Mouse (Mus musculus) liver, adult 2 months (tissue): ENCODE data around the gene Cdyl2. TPM values are rescaled to one million over a fixed set of nuclear protein-coding genes. Genes with fewer than 3 reads are reported as not detected.

Experiments used
- DNase-seq: peaks from one replicate; pipeline ENCODE4 v3.0.0-alpha.2; 2011; ENCODE audit warnings: low read depth, low spot score; ENCODE audit errors: extremely low read depth
- H3K27ac ChIP-seq: fragments of 200-500 bp; replicated peaks from 2 replicates; pipeline ENCODE4 v1.5.1; 2012; ENCODE audit warnings: low read depth, mild to moderate bottlenecking, control low read depth, inconsistent platforms, low read length; ENCODE audit not compliant: insufficient read depth
- H3K27me3 ChIP-seq: fragments of 200-500 bp; 2 replicates; pipeline ENCODE4 v1.6.1; 2012; ENCODE audit warnings: mild to moderate bottlenecking, moderate library complexity, low read length, inconsistent platforms; ENCODE audit not compliant: control insufficient read depth, insufficient read depth
- H3K36me3 ChIP-seq: fragments of 200-500 bp; 2 replicates; pipeline ENCODE4 v1.6.1; 2012; ENCODE audit warnings: low read length, inconsistent platforms; ENCODE audit not compliant: control insufficient read depth, insufficient read depth
- H3K4me1 ChIP-seq: fragments of 200-500 bp; 2 replicates; pipeline ENCODE4 v1.6.1; 2011; ENCODE audit warnings: low read length; ENCODE audit not compliant: control insufficient read depth, insufficient read depth
- H3K4me3 ChIP-seq: fragments of 200-500 bp; 2 replicates; pipeline ENCODE4 v1.5.1; 2011; ENCODE audit warnings: low read depth, mild to moderate bottlenecking, control low read depth, low read length, moderate library complexity; ENCODE audit not compliant: insufficient read depth
- H3K79me2 ChIP-seq: fragments of 200-500 bp; 2 replicates; pipeline ENCODE4 v1.6.1; 2012; ENCODE audit warnings: inconsistent platforms, mild to moderate bottlenecking, low read length, moderate library complexity; ENCODE audit not compliant: control insufficient read depth, insufficient read depth
- H3K9ac ChIP-seq: fragments of 200-500 bp; 2 replicates; pipeline ENCODE4 v1.6.1; 2012; ENCODE audit warnings: low read depth, mild to moderate bottlenecking, control low read depth, inconsistent platforms, low read length
- CTCF ChIP-seq: fragments of 200-500 bp; IDR thresholded peaks from 2 replicates; pipeline ENCODE4 v1.5.1; 2011; ENCODE audit warnings: low read depth, low read length, control low read depth
- POLR2A ChIP-seq: fragments of 200-500 bp; IDR thresholded peaks from 2 replicates; pipeline ENCODE4 v1.6.1; 2011; ENCODE audit warnings: low read length, control low read depth; ENCODE audit not compliant: insufficient read depth; ENCODE audit errors: extremely low read depth
- WGBS: fragments of 180-500 bp; shearing (Covaris S2); methylation state at CpG from one replicate; pipeline ENCODE4 v1.1.7; 2018; 5-methylcytosine and 5-hydroxymethylcytosine counted together
- polyA plus RNA-seq: library from polyadenylated mRNA; depleted of rRNA; stranded (reverse); fragments of >200 nt; gene quantifications from 2 replicates; pipeline ENCODE4 v1.2.3, GENCODE M21; 2012; rRNA removed
- total RNA-seq: library from RNA; depleted of rRNA; stranded (reverse); fragments of >200 nt; gene quantifications from 2 replicates; pipeline ENCODE4 v1.2.3, GENCODE M21; 2014; rRNA removed

The Cdyl2 gene
- total and polyA plus RNA-seq, 2 experiments, result 0.81 to 1.1 TPM

DNA sequence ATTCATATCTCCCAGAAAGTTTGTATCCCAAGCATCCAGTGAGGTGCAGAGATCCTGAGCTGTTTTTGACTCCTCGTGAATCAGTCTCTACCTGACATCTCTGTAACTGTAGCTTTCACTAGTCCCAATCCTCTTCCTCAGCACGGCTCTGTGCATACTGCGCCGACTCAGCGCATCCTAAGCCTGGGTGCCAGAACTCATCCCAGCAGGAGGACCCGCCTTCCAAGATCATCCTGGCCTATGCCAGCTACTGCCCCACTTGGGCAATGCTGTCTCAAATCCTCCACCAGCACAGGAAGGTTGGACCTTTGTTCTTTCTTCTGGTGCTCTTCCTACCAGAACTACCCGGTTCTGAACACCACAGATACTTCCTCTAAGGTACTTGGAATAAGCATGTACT lies 207.9 kb downstream of the Cdyl2 start:
- Histone ChIP-seq H3K79me2 (no peaks in the 10 kb centered on the region), H3K9ac (no peak overlapping the region), H3K4me3 (no peak overlapping the region), H3K4me1 (peaks cover 9% of the 10 kb centered on the region), H3K36me3 (no peaks in the 10 kb centered on the region), H3K27ac (no peak overlapping the region), H3K27me3 (no peaks in the 10 kb centered on the region)
- no peak for TF ChIP-seq POLR2A
- TF ChIP-seq CTCF, result no peak
- DNase-seq, result no peak
- 91% methylated on average over 7 of the region's 7 CpGs for WGBS

Other genes starting within 250 kb of the Cdyl2 start
- gene Dynlrb2, start 228.0 kb downstream of the Cdyl2 start, total RNA-seq, result not detected in 2 replicates
- gene Dynlrb2, start 228.0 kb downstream of the Cdyl2 start, polyA plus RNA-seq, result not detected in 2 replicates
- 9.3 and 10.9 TPM in 2 replicates for gene Cmc2, start 188.5 kb upstream of the Cdyl2 start, total RNA-seq
- gene Cmc2, start 188.5 kb upstream of the Cdyl2 start, polyA plus RNA-seq, result 4.2 and 5.2 TPM in 2 replicates
- 0.74 and 1.3 TPM in 2 replicates for gene Cenpn, start 188.7 kb upstream of the Cdyl2 start, total RNA-seq
- 0.44 and 0.72 TPM in 2 replicates for gene Cenpn, start 188.7 kb upstream of the Cdyl2 start, polyA plus RNA-seq
- 2.9 and 3.7 TPM in 2 replicates for gene Atmin, start 210.4 kb upstream of the Cdyl2 start, total RNA-seq
- 3.9 and 4.1 TPM in 2 replicates for gene Atmin, start 210.4 kb upstream of the Cdyl2 start, polyA plus RNA-seq
- gene 1700030J22Rik, start 246.0 kb upstream of the Cdyl2 start, total RNA-seq, result 0.13 and 0.18 TPM in 2 replicates
- 0.15 and 0.20 TPM in 2 replicates for gene 1700030J22Rik, start 246.0 kb upstream of the Cdyl2 start, polyA plus RNA-seq